Mouse (Mus musculus): ENCODE measurements at regions not wholly inside any gene's neighbourhood (a gene's known extent, or its start where the extent isn't known, plus 50 kb on each side); places are given as distances from the start of the nearest gene placed in this dataset.

GRCm38 (mm10) chr10:99383028-99383427 is 120.0 kb downstream of the Dusp6 start:
- H3K36me3 ChIP-seq (ENCODE audit: control insufficient read depth, insufficient read depth, low read length), result no peaks in the 10 kb centered on the region
- H3K4me3 ChIP-seq (ENCODE audit: low read depth, low read length), result no peak overlapping the region
- no peak overlapping the region for H3K27ac ChIP-seq (ENCODE audit: low read depth, low read length)
- no peaks in the 10 kb centered on the region for H3K27me3 ChIP-seq (ENCODE audit: control insufficient read depth, insufficient read depth, low read length)
- DNase-seq (ENCODE audit: low spot score, missing footprints), result no peak
- no peaks in the 10 kb centered on the region for H3K9me3 ChIP-seq (ENCODE audit: control insufficient read depth, low read length)
- H3K4me1 ChIP-seq (ENCODE audit: control insufficient read depth, insufficient read depth, low read length), result no peaks in the 10 kb centered on the region
- 71% methylated on average over 4 of the region's 4 CpGs for whole genome bisulfite sequencing
- H3K9ac ChIP-seq (ENCODE audit: low read length), result no peak overlapping the region
- no peak for ATAC-seq (ENCODE audit: low FRiP score)
- no peak overlapping the region for H3K4me2 ChIP-seq

DNA sequence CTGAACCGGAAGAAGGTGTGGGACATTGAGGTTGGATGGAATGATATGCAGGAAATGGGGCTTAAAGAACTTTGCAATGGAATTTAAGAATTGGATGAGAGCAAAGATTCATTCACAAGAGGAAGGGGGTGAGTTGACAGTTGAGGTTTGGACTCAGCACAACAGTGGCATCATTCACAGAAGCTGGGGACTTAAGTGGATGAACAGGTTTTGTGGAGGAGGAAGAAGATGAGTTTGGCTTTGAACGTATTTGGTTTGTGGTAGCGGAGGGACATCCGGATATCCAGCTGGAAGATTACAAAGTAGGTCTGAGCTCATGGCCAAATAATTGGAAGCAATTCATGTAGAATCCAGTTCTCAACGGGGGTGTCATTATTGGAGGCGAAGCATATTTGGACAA is 121.3 kb downstream of the Dusp6 start:
- no peak for DNase-seq (ENCODE audit: low spot score, missing footprints)
- Histone ChIP-seq H3K27ac (ENCODE audit: low read depth, low read length) (no peak overlapping the region), H3K4me3 (ENCODE audit: low read depth, low read length) (no peak overlapping the region), H3K36me3 (ENCODE audit: control insufficient read depth, insufficient read depth, low read length) (no peaks in the 10 kb centered on the region), H3K4me1 (ENCODE audit: control insufficient read depth, insufficient read depth, low read length) (no peaks in the 10 kb centered on the region), H3K9me3 (ENCODE audit: control insufficient read depth, low read length) (no peaks in the 10 kb centered on the region), H3K4me2 (no peak overlapping the region), H3K27me3 (ENCODE audit: control insufficient read depth, insufficient read depth, low read length) (no peaks in the 10 kb centered on the region), H3K9ac (ENCODE audit: low read length) (no peak overlapping the region)
- ATAC-seq (ENCODE audit: low FRiP score), result no peak
- WGBS, result 93% methylated on average over 6 of the region's 6 CpGs

GRCm38 (mm10) chr10:99384851-99385250 is 121.8 kb downstream of the Dusp6 start:
- Histone ChIP-seq H3K4me3 (ENCODE audit: low read depth, low read length) (no peak overlapping the region), H3K36me3 (ENCODE audit: control insufficient read depth, insufficient read depth, low read length) (no peaks in the 10 kb centered on the region), H3K4me2 (no peak overlapping the region), H3K9ac (ENCODE audit: low read length) (no peak overlapping the region), H3K4me1 (ENCODE audit: control insufficient read depth, insufficient read depth, low read length) (no peaks in the 10 kb centered on the region), H3K27ac (ENCODE audit: low read depth, low read length) (no peak overlapping the region), H3K27me3 (ENCODE audit: control insufficient read depth, insufficient read depth, low read length) (no peaks in the 10 kb centered on the region), H3K9me3 (ENCODE audit: control insufficient read depth, low read length) (no peaks in the 10 kb centered on the region)
- DNase-seq (ENCODE audit: low spot score, missing footprints), result no peak
- WGBS, result 88% methylated on average over 4 of the region's 4 CpGs
- no peak for ATAC-seq (ENCODE audit: low FRiP score)

DNA sequence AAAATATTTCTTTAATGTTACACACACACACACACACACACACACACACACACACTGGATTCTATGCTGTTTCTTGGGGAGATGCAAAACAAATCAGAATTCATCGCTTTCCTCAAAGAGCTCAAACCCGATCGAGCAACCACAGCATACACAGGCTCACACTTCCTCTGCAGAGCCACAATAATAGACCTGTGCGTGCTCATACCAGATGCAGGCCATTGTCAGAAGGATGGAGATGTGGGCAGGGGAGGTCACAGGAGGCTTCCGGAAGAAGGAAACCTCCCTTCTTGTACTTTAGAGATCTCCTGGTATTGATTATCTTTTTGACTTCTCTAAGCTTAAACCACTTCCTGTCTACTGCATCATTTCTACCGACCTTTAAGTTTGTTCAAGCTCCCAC is 122.8 kb downstream of the Dusp6 start:
- H3K4me2 ChIP-seq, result no peak overlapping the region
- no peak overlapping the region for H3K4me3 ChIP-seq (ENCODE audit: low read depth, low read length)
- no peak for ATAC-seq (ENCODE audit: low FRiP score)
- no peak overlapping the region for H3K27ac ChIP-seq (ENCODE audit: low read depth, low read length)
- WGBS, result 85% methylated on average over 6 of the region's 6 CpGs
- no peak for DNase-seq (ENCODE audit: low spot score, missing footprints)
- no peaks in the 10 kb centered on the region for H3K9me3 ChIP-seq (ENCODE audit: control insufficient read depth, low read length)
- no peaks in the 10 kb centered on the region for H3K36me3 ChIP-seq (ENCODE audit: control insufficient read depth, insufficient read depth, low read length)
- no peaks in the 10 kb centered on the region for H3K27me3 ChIP-seq (ENCODE audit: control insufficient read depth, insufficient read depth, low read length)
- H3K4me1 ChIP-seq (ENCODE audit: control insufficient read depth, insufficient read depth, low read length), result no peaks in the 10 kb centered on the region
- no peak overlapping the region for H3K9ac ChIP-seq (ENCODE audit: low read length)

- Histone ChIP-seq H3K9ac (ENCODE audit: low read length) (no peak overlapping the region), H3K9me3 (ENCODE audit: control insufficient read depth, low read length) (no peaks in the 10 kb centered on the region), H3K4me3 (ENCODE audit: low read depth, low read length) (no peak overlapping the region), H3K4me2 (no peak overlapping the region), H3K27me3 (ENCODE audit: control insufficient read depth, insufficient read depth, low read length) (no peaks in the 10 kb centered on the region), H3K36me3 (ENCODE audit: control insufficient read depth, insufficient read depth, low read length) (no peaks in the 10 kb centered on the region), H3K4me1 (ENCODE audit: control insufficient read depth, insufficient read depth, low read length) (no peaks in the 10 kb centered on the region), H3K27ac (ENCODE audit: low read depth, low read length) (no peak overlapping the region)
- no peak for DNase-seq (ENCODE audit: low spot score, missing footprints)
- no peak for ATAC-seq (ENCODE audit: low FRiP score)
- WGBS, result 93% methylated on average over 7 of the region's 7 CpGs
These were observed 125.5 kb downstream of the Dusp6 start for GRCm38 (mm10) chr10:99388526-99388925.

- DNase-seq (ENCODE audit: low spot score, missing footprints), result no peak
- Histone ChIP-seq H3K9me3 (ENCODE audit: control insufficient read depth, low read length) (no peaks in the 10 kb centered on the region), H3K4me1 (ENCODE audit: control insufficient read depth, insufficient read depth, low read length) (no peaks in the 10 kb centered on the region), H3K27me3 (ENCODE audit: control insufficient read depth, insufficient read depth, low read length) (no peaks in the 10 kb centered on the region), H3K4me2 (no peak overlapping the region), H3K27ac (ENCODE audit: low read depth, low read length) (no peak overlapping the region), H3K9ac (ENCODE audit: low read length) (no peak overlapping the region), H3K4me3 (ENCODE audit: low read depth, low read length) (no peak overlapping the region), H3K36me3 (ENCODE audit: control insufficient read depth, insufficient read depth, low read length) (no peaks in the 10 kb centered on the region)
- 78% methylated on average over 8 of the region's 8 CpGs for WGBS
- no peak for ATAC-seq (ENCODE audit: low FRiP score)
These were observed 126.0 kb downstream of the Dusp6 start for GRCm38 (mm10) chr10:99388986-99389385.

- Histone ChIP-seq H3K27ac (ENCODE audit: low read depth, low read length) (no peak overlapping the region), H3K36me3 (ENCODE audit: control insufficient read depth, insufficient read depth, low read length) (no peaks in the 10 kb centered on the region), H3K4me1 (ENCODE audit: control insufficient read depth, insufficient read depth, low read length) (no peaks in the 10 kb centered on the region), H3K4me2 (no peak overlapping the region), H3K9ac (ENCODE audit: low read length) (no peak overlapping the region), H3K27me3 (ENCODE audit: control insufficient read depth, insufficient read depth, low read length) (no peaks in the 10 kb centered on the region), H3K9me3 (ENCODE audit: control insufficient read depth, low read length) (no peaks in the 10 kb centered on the region), H3K4me3 (ENCODE audit: low read depth, low read length) (no peak overlapping the region)
- DNase-seq (ENCODE audit: low spot score, missing footprints) (no peak), ATAC-seq (ENCODE audit: low FRiP score) (no peak)
- 77% methylated on average over 7 of the region's 7 CpGs for WGBS
These were observed 127.7 kb downstream of the Dusp6 start for GRCm38 (mm10) chr10:99390609-99391183.

- Histone ChIP-seq H3K36me3 (ENCODE audit: control insufficient read depth, insufficient read depth, low read length) (no peaks in the 10 kb centered on the region), H3K4me1 (ENCODE audit: control insufficient read depth, insufficient read depth, low read length) (no peaks in the 10 kb centered on the region), H3K9ac (ENCODE audit: low read length) (no peak overlapping the region), H3K4me2 (no peak overlapping the region), H3K27me3 (ENCODE audit: control insufficient read depth, insufficient read depth, low read length) (no peaks in the 10 kb centered on the region), H3K4me3 (ENCODE audit: low read depth, low read length) (no peak overlapping the region), H3K9me3 (ENCODE audit: control insufficient read depth, low read length) (no peaks in the 10 kb centered on the region), H3K27ac (ENCODE audit: low read depth, low read length) (no peak overlapping the region)
- WGBS, result 95% methylated on average over 6 of the region's 6 CpGs
- no peak for ATAC-seq (ENCODE audit: low FRiP score)
- no peak for DNase-seq (ENCODE audit: low spot score, missing footprints)
These were observed 128.7 kb downstream of the Dusp6 start for GRCm38 (mm10) chr10:99391725-99392124.

GRCm38 (mm10) chr10:99392979-99393378 is 129.9 kb downstream of the Dusp6 start:
- H3K4me3 ChIP-seq (ENCODE audit: low read depth, low read length), result no peak overlapping the region
- no peak for ATAC-seq (ENCODE audit: low FRiP score)

More at GRCm38 (mm10) chr10:99392979-99393378, 129.9 kb downstream of the Dusp6 start:
- no peaks in the 10 kb centered on the region; the same call in 1 of the 2 replicates for H3K9me3 ChIP-seq (ENCODE audit: control insufficient read depth, low read length)
- no peak overlapping the region for H3K9ac ChIP-seq (ENCODE audit: low read length)
- no peaks in the 10 kb centered on the region for H3K36me3 ChIP-seq (ENCODE audit: control insufficient read depth, insufficient read depth, low read length)
- no peaks in the 10 kb centered on the region for H3K27me3 ChIP-seq (ENCODE audit: control insufficient read depth, insufficient read depth, low read length)
- no peak overlapping the region for H3K27ac ChIP-seq (ENCODE audit: low read depth, low read length)
- DNase-seq (ENCODE audit: low spot score, missing footprints), result no peak
- 91% methylated on average over 5 of the region's 5 CpGs for WGBS
- H3K4me1 ChIP-seq (ENCODE audit: control insufficient read depth, insufficient read depth, low read length), result no peaks in the 10 kb centered on the region
- no peak overlapping the region for H3K4me2 ChIP-seq
